Mouse (Mus musculus) intestine, embryonic 15.5 days (tissue): ENCODE measurements around the gene Slc22a14. TPM values are rescaled to one million over a fixed set of nuclear protein-coding genes. Genes with fewer than 3 reads are reported as not detected.

Source experiments
- ATAC-seq: fragments of 200-750 bp; cut with Nextera tagmentation; 2 replicates; pipeline ENCODE4 v1.8.0; 2017; ENCODE audit warnings: moderate TSS enrichment, moderate library complexity
- H3K27ac ChIP-seq: fragments of 300-500 bp; sonication (generic); 2 replicates; pipeline ENCODE4 v1.5.1; 2015; ENCODE audit warnings: mild to moderate bottlenecking, inconsistent platforms
- H3K27me3 ChIP-seq: fragments of 300-500 bp; sonication (generic); replicated peaks from 2 replicates; pipeline ENCODE4 v1.6.1; 2015; ENCODE audit warnings: inconsistent platforms
- H3K36me3 ChIP-seq: fragments of 300-500 bp; sonication (generic); 2 replicates; pipeline ENCODE4 v1.6.1; 2015; ENCODE audit warnings: inconsistent platforms
- H3K4me1 ChIP-seq: fragments of 300-500 bp; sonication (generic); replicated peaks from 2 replicates; pipeline ENCODE4 v1.6.1; 2015; ENCODE audit warnings: inconsistent platforms
- H3K4me2 ChIP-seq: fragments of 300-500 bp; sonication (generic); replicated peaks from 2 replicates; pipeline ENCODE4 v1.6.1; 2015; ENCODE audit warnings: mild to moderate bottlenecking, inconsistent platforms
- H3K4me3 ChIP-seq: fragments of 300-500 bp; sonication (generic); replicated peaks from 2 replicates; pipeline ENCODE4 v1.5.1; 2015; ENCODE audit warnings: inconsistent platforms
- H3K9ac ChIP-seq: fragments of 300-500 bp; sonication (generic); 2 replicates; pipeline ENCODE4 v1.6.1; 2015; ENCODE audit warnings: inconsistent platforms
- H3K9me3 ChIP-seq: fragments of 300-500 bp; sonication (generic); 2 replicates; pipeline ENCODE4 v1.6.1; 2016; ENCODE audit warnings: inconsistent platforms
- WGBS: fragments of 180-500 bp; shearing (Covaris S2); methylation state at CpG from one replicate; pipeline ENCODE4 v1.1.7; 2015; 5-methylcytosine and 5-hydroxymethylcytosine counted together
- polyA plus RNA-seq: library from polyadenylated mRNA; unstranded; fragments of >200 nt; fragmentation: Nextera tagmentation; extraction: Ambion mirVana; gene quantifications from 2 replicates; pipeline ENCODE4 v1.2.1, GENCODE M21; 2015

Gene Slc22a14
- polyA plus RNA-seq, 1 experiment from 2014 or later = 0.06 TPM

GRCm38 (mm10) chr9:119206666-119207065, 158.7 kb downstream of the Slc22a14 start:
- no peaks in the 10 kb centered on the region for H3K36me3 ChIP-seq
- H3K4me1 ChIP-seq = no peaks in the 10 kb centered on the region
- H3K27me3 ChIP-seq = no peaks in the 10 kb centered on the region
- H3K4me3 ChIP-seq = no peak overlapping the region
- no peak for ATAC-seq
- H3K4me2 ChIP-seq = no peak overlapping the region
- WGBS = 71% methylated on average over 2 of the region's 2 CpGs
- H3K27ac ChIP-seq = no peak overlapping the region
- H3K9me3 ChIP-seq = no peaks in the 10 kb centered on the region
- H3K9ac ChIP-seq = no peak overlapping the region

GRCm38 (mm10) chr9:119205756-119206155, 159.6 kb downstream of the Slc22a14 start:
- no peak overlapping the region for H3K27ac ChIP-seq
- H3K9me3 ChIP-seq = no peaks in the 10 kb centered on the region
- no peak overlapping the region for H3K9ac ChIP-seq
- no peaks in the 10 kb centered on the region for H3K36me3 ChIP-seq
- 81% methylated on average over 5 of the region's 5 CpGs for WGBS
- ATAC-seq = no peak
- no peak overlapping the region for H3K4me2 ChIP-seq
- H3K27me3 ChIP-seq = no peaks in the 10 kb centered on the region
- no peaks in the 10 kb centered on the region for H3K4me1 ChIP-seq
- H3K4me3 ChIP-seq = no peak overlapping the region

GRCm38 (mm10) chr9:119203617-119204016, 161.7 kb downstream of the Slc22a14 start:
- Histone ChIP-seq H3K9ac (no peak overlapping the region), H3K27ac (no peak overlapping the region), H3K4me3 (no peak overlapping the region), H3K4me1 (no peaks in the 10 kb centered on the region), H3K4me2 (no peak overlapping the region), H3K27me3 (no peaks in the 10 kb centered on the region), H3K36me3 (no peaks in the 10 kb centered on the region), H3K9me3 (no peaks in the 10 kb centered on the region)
- WGBS = 95% methylated on average over 9 of the region's 9 CpGs
- no peak for ATAC-seq

- H3K4me1 ChIP-seq = no peaks in the 10 kb centered on the region
- ATAC-seq = no peak
- H3K27me3 ChIP-seq = no peaks in the 10 kb centered on the region
- H3K9me3 ChIP-seq = no peaks in the 10 kb centered on the region
- no peak overlapping the region for H3K9ac ChIP-seq
- no peaks in the 10 kb centered on the region for H3K36me3 ChIP-seq
- H3K4me2 ChIP-seq = no peak overlapping the region
- no peak overlapping the region for H3K4me3 ChIP-seq
- WGBS = 85% methylated on average over 5 of the region's 5 CpGs
- no peak overlapping the region for H3K27ac ChIP-seq
Observed at GRCm38 (mm10) chr9:119201653-119202052, 163.7 kb downstream of the Slc22a14 start.

- Histone ChIP-seq H3K4me2 (no peak overlapping the region), H3K4me3 (no peak overlapping the region), H3K36me3 (no peaks in the 10 kb centered on the region), H3K9ac (no peak overlapping the region), H3K27me3 (no peaks in the 10 kb centered on the region), H3K27ac (no peak overlapping the region), H3K4me1 (no peaks in the 10 kb centered on the region), H3K9me3 (no peaks in the 10 kb centered on the region)
- WGBS = 73% methylated on average over 10 of the region's 10 CpGs
- no peak for ATAC-seq
Observed at GRCm38 (mm10) chr9:119199151-119199861, 166.0 kb downstream of the Slc22a14 start.

GRCm38 (mm10) chr9:119192202-119192990, 173.0 kb downstream of the Slc22a14 start:
- H3K9me3 ChIP-seq = no peaks in the 10 kb centered on the region
- no peaks in the 10 kb centered on the region for H3K27me3 ChIP-seq
- no peak overlapping the region for H3K27ac ChIP-seq
- H3K4me3 ChIP-seq = no peak overlapping the region
- H3K9ac ChIP-seq = no peak overlapping the region
- 31% methylated on average over 11 of the region's 11 CpGs for WGBS
- H3K4me2 ChIP-seq = no peak overlapping the region
- no peaks in the 10 kb centered on the region for H3K4me1 ChIP-seq
- H3K36me3 ChIP-seq = no peaks in the 10 kb centered on the region
- ATAC-seq = peak; percentile 75

GRCm38 (mm10) chr9:119181241-119181728, 184.1 kb downstream of the Slc22a14 start:
- Histone ChIP-seq H3K27ac (peak overlapping the region; percentile 51; the same call in 1 of the 2 replicates), H3K27me3 (no peaks in the 10 kb centered on the region)

GRCm38 (mm10) chr9:119179292-119179691, 186.1 kb downstream of the Slc22a14 start:
- H3K9me3 ChIP-seq = no peaks in the 10 kb centered on the region
- H3K4me3 ChIP-seq = no peak overlapping the region
- no peaks in the 10 kb centered on the region; the same call in 1 of the 2 replicates for H3K4me1 ChIP-seq
- ATAC-seq = no peak
- H3K27me3 ChIP-seq = no peaks in the 10 kb centered on the region
- no peak overlapping the region for H3K27ac ChIP-seq
- 91% methylated on average over 11 of the region's 11 CpGs for WGBS
- no peaks in the 10 kb centered on the region for H3K36me3 ChIP-seq
- no peak overlapping the region for H3K4me2 ChIP-seq
- no peak overlapping the region for H3K9ac ChIP-seq

More at GRCm38 (mm10) chr9:119181241-119181728, 184.1 kb downstream of the Slc22a14 start:
- Histone ChIP-seq H3K4me2 (no peak overlapping the region), H3K4me3 (no peak overlapping the region), H3K9ac (no peak overlapping the region), H3K36me3 (no peaks in the 10 kb centered on the region), H3K9me3 (no peaks in the 10 kb centered on the region), H3K4me1 (no peaks in the 10 kb centered on the region; the same call in 1 of the 2 replicates)
- WGBS = 15% methylated on average over 3 of the region's 3 CpGs
- peak; percentile 45 for ATAC-seq

GRCm38 (mm10) chr9:119167608-119168007, 197.7 kb downstream of the Slc22a14 start:
- no peaks in the 10 kb centered on the region for H3K9me3 ChIP-seq
- 89% methylated on average over 2 of the region's 2 CpGs for WGBS
- ATAC-seq = no peak

GRCm38 (mm10) chr9:119165548-119165947, 199.8 kb downstream of the Slc22a14 start:
- Histone ChIP-seq H3K4me1 (no peaks in the 10 kb centered on the region), H3K9ac (no peak overlapping the region), H3K27ac (no peak overlapping the region), H3K9me3 (no peaks in the 10 kb centered on the region), H3K36me3 (no peaks in the 10 kb centered on the region), H3K4me2 (no peak overlapping the region), H3K27me3 (no peaks in the 10 kb centered on the region), H3K4me3 (no peak overlapping the region)
- 91% methylated on average over 6 of the region's 6 CpGs for WGBS
- ATAC-seq = peak; percentile 56; the same call in 1 of the 2 replicates

More at GRCm38 (mm10) chr9:119167608-119168007, 197.7 kb downstream of the Slc22a14 start:
- Histone ChIP-seq H3K36me3 (no peaks in the 10 kb centered on the region), H3K27ac (no peak overlapping the region), H3K4me2 (no peak overlapping the region), H3K4me1 (no peaks in the 10 kb centered on the region), H3K4me3 (no peak overlapping the region), H3K27me3 (no peaks in the 10 kb centered on the region), H3K9ac (no peak overlapping the region)

- no peaks in the 10 kb centered on the region for H3K36me3 ChIP-seq
Observed at GRCm38 (mm10) chr9:119164743-119165142, 200.6 kb downstream of the Slc22a14 start.

GRCm38 (mm10) chr9:119160689-119161088, 204.7 kb downstream of the Slc22a14 start:
- Histone ChIP-seq H3K27me3 (peaks cover 4% of the 10 kb centered on the region; the same call in 1 of the 2 replicates), H3K4me1 (no peaks in the 10 kb centered on the region), H3K9me3 (no peaks in the 10 kb centered on the region), H3K4me2 (no peak overlapping the region), H3K36me3 (no peaks in the 10 kb centered on the region), H3K9ac (no peak overlapping the region), H3K27ac (no peak overlapping the region), H3K4me3 (no peak overlapping the region)
- no peak for ATAC-seq
- 86% methylated on average over 3 of the region's 3 CpGs for WGBS

More at GRCm38 (mm10) chr9:119164743-119165142, 200.6 kb downstream of the Slc22a14 start:
- no peak overlapping the region for H3K9ac ChIP-seq
- 87% methylated on average over 7 of the region's 7 CpGs for WGBS
- no peaks in the 10 kb centered on the region for H3K4me1 ChIP-seq
- no peak for ATAC-seq
- no peak overlapping the region for H3K4me3 ChIP-seq
- no peak overlapping the region for H3K27ac ChIP-seq
- H3K4me2 ChIP-seq = no peak overlapping the region
- no peaks in the 10 kb centered on the region for H3K27me3 ChIP-seq
- no peaks in the 10 kb centered on the region for H3K9me3 ChIP-seq
